Comparison of ENCODE assay signal across 9 mouse cellular contexts in genomic region chr8:9770999-9771605, GRCm38 (mm10). TPM values are rescaled to one million over a fixed set of nuclear protein-coding genes. Genes with fewer than 3 reads are reported as not detected.
DNase-seq lines count a peak whose midpoint lies in the region; ATAC-seq and TF ChIP-seq lines count a peak whose summit lies in the region.
"Had no signal": no experiment of that assay in that cellular context is flagged by ENCODE, and none has a peak within 500 bp of the region (broad histone marks: within the 10 kb centered on the region; RNA-seq: fewer than 3 reads in every experiment).

Gene Fam155a, minus strand, starts transcription at chr8:9771161.

- WGBS in heart, postnatal 0 days = 0% methylated on average over 28 of the region's 29 CpGs
- WGBS in cerebellum, adult 2 months = under 1% methylated on average over 27 of the region's 29 CpGs
- 0% methylated on average over 15 of the region's 29 CpGs for WGBS in midbrain, embryonic 16.5 days

- no peak for TF ChIP-seq EP300 in heart, postnatal 0 days (IDR thresholded peaks at IDR 0.05; ENCODE audit: low read depth)

- DNase-seq in heart, postnatal 0 days (ENCODE audit: low spot score) = no peak
- no peak for DNase-seq in heart, adult 11 months
- peak in 1 of 2 experiments; percentile 63 for DNase-seq in cerebellum, adult 2 months
- DNase-seq in frontal cortex, adult 2 months (ENCODE audit: extremely low spot score in 1 of 2, low spot score in 1 of 2) = peak; percentile 4 to 36
- DNase-seq in left cerebral cortex, adult 18-20 months (ENCODE audit: low spot score in 2 of 2) = peak in 1 of 2 experiments; percentile 42
- no peak for DNase-seq in B cell, adult 2 months
- DNase-seq in heart, adult 18-20 months = no peak

- TF ChIP-seq POLR2A in cerebellum, adult 2 months (IDR thresholded peaks at IDR 0.05; ENCODE audit: borderline replicate concordance, insufficient read depth, low read length) = no peak

- H3K4me3 ChIP-seq in heart, postnatal 0 days (ENCODE audit: low read depth, low read length) = peak within 1 kb of the TSS; percentile 44
- peak within 1 kb of the TSS; percentile 93 for H3K4me3 ChIP-seq in cerebellum, adult 2 months (replicated peaks; ENCODE audit: insufficient read depth, low read depth, low read length)
- H3K4me3 ChIP-seq in midbrain, embryonic 16.5 days (ENCODE audit: low read depth, low read length) = peak within 1 kb of the TSS; percentile 88

- no peaks in the 10 kb centered on the region for H3K9me3 ChIP-seq in heart, postnatal 0 days (replicated peaks; ENCODE audit: control insufficient read depth, low read length)
- H3K9me3 ChIP-seq in midbrain, embryonic 16.5 days (replicated peaks; ENCODE audit: control insufficient read depth, low read length, poor library complexity, severe bottlenecking) = no peaks in the 10 kb centered on the region

- peaks cover 44% of the 10 kb centered on the region for H3K27me3 ChIP-seq in heart, postnatal 0 days (ENCODE audit: control insufficient read depth, insufficient read depth, low read length)
- no peaks in the 10 kb centered on the region for H3K27me3 ChIP-seq in cerebellum, adult 2 months (ENCODE audit: control insufficient read depth, insufficient read depth, low read length)
- no peaks in the 10 kb centered on the region for H3K27me3 ChIP-seq in midbrain, embryonic 16.5 days (ENCODE audit: control insufficient read depth, insufficient read depth, low read depth, low read length)

- H3K9ac ChIP-seq in heart, postnatal 0 days (replicated peaks; ENCODE audit: low read depth, low read length) = no peak within 1 kb of the TSS
- peak within 1 kb of the TSS; percentile 91 for H3K9ac ChIP-seq in midbrain, embryonic 16.5 days (ENCODE audit: low read depth, low read length)

- H3K4me2 ChIP-seq in heart, postnatal 0 days (ENCODE audit: low read depth, low read length) = peak within 1 kb of the TSS; percentile 72
- H3K4me2 ChIP-seq in midbrain, embryonic 16.5 days (ENCODE audit: low read length) = peak within 1 kb of the TSS; percentile 89

- no peak for TF ChIP-seq CTCF in heart, postnatal 0 days (IDR thresholded peaks at IDR 0.05; ENCODE audit: low read depth)
- no peak for TF ChIP-seq CTCF in cerebellum, adult 2 months (IDR thresholded peaks at IDR 0.05; ENCODE audit: borderline replicate concordance, insufficient read depth, low read depth, low read length)

- H3K27ac ChIP-seq in heart, postnatal 0 days (ENCODE audit: low read depth) = no peak within 1 kb of the TSS
- H3K27ac ChIP-seq in cerebellum, adult 2 months (ENCODE audit: insufficient read depth, low read length) = peak within 1 kb of the TSS; percentile 75
- peak within 1 kb of the TSS; percentile 95 for H3K27ac ChIP-seq in midbrain, embryonic 16.5 days (ENCODE audit: low read length)

- no peaks in the 10 kb centered on the region for H3K36me3 ChIP-seq in heart, postnatal 0 days (replicated peaks; ENCODE audit: control insufficient read depth, insufficient read depth, low read length)
- H3K36me3 ChIP-seq in midbrain, embryonic 16.5 days (ENCODE audit: control insufficient read depth, insufficient read depth, low read length) = no peaks in the 10 kb centered on the region

- no peaks in the 10 kb centered on the region for H3K4me1 ChIP-seq in heart, postnatal 0 days (ENCODE audit: control insufficient read depth, insufficient read depth)
- H3K4me1 ChIP-seq in cerebellum, adult 2 months (ENCODE audit: control insufficient read depth, insufficient read depth, low read length) = no peaks in the 10 kb centered on the region
- H3K4me1 ChIP-seq in midbrain, embryonic 16.5 days (ENCODE audit: control insufficient read depth, insufficient read depth, low read length) = peaks cover 21% of the 10 kb centered on the region

- ATAC-seq in heart, postnatal 0 days (ENCODE audit: insufficient read depth, low read depth) = no peak
- peak; percentile 82 for ATAC-seq in midbrain, embryonic 16.5 days

RNA-seq across cellular contexts. Expression of gene Fam155a, which starts in this region (rescaled TPM):
- total RNA-seq in heart, postnatal 0 days (2014; rRNA removed; ENCODE audit: low replicate concordance) = 0.46 and 1.4 TPM in 2 replicates
- 0.04 and 0.07 TPM in 2 replicates for polyA plus RNA-seq in heart, postnatal 0 days (2015; fragmentation: Nextera tagmentation; extraction: Ambion mirVana)
- 53.9 and 58.5 TPM in 2 replicates for polyA plus RNA-seq in cerebellum, adult 2 months (2012; rRNA removed)
- 67.5 and 73.1 TPM in 2 replicates for polyA plus RNA-seq in frontal cortex, adult 2 months (2012; rRNA removed)
- 100 to 1,000 TPM; 101 to 105 TPM for total RNA-seq in left cerebral cortex, adult 18-20 months (2021)
- 31.5 and 34.3 TPM in 2 replicates for polyA plus RNA-seq in midbrain, embryonic 16.5 days (2015; fragmentation: Nextera tagmentation; extraction: Ambion mirVana)
- not detected for total RNA-seq in heart, adult 18-20 months (2021)
- total RNA-seq: MEL had no signal

Comparison
In these comparisons a context has a peak if more than half of its experiments do, and no peak if none do; other contexts are left out.
1. RNA of gene Fam155a (total RNA-seq): 101 to 105 TPM in left cerebral cortex, adult 18-20 months; 0.46 to 1.4 TPM in heart, postnatal 0 days and not detected in heart, adult 18-20 months; every median in the first group is over 10 times any median in the second.
2. RNA of gene Fam155a (polyA plus RNA-seq): 67.5 to 73.1 TPM in frontal cortex, adult 2 months, 53.9 to 58.5 TPM in cerebellum, adult 2 months and 31.5 to 34.3 TPM in midbrain, embryonic 16.5 days; 0.04 to 0.07 TPM in heart, postnatal 0 days; every median in the first group is over 10 times any median in the second.
3. DNase-seq: peak in frontal cortex, adult 2 months (2 of 2); none in heart, postnatal 0 days (single experiment), heart, adult 11 months (single experiment), B cell, adult 2 months (0 of 2) and heart, adult 18-20 months (0 of 2).
4. Peak in every context shown above with its lines, with median percentiles within 50 percentile points of each other: H3K4me3 ChIP-seq.